18 mouse cellular contexts compared by ENCODE assay signal in the genomic region with DNA sequence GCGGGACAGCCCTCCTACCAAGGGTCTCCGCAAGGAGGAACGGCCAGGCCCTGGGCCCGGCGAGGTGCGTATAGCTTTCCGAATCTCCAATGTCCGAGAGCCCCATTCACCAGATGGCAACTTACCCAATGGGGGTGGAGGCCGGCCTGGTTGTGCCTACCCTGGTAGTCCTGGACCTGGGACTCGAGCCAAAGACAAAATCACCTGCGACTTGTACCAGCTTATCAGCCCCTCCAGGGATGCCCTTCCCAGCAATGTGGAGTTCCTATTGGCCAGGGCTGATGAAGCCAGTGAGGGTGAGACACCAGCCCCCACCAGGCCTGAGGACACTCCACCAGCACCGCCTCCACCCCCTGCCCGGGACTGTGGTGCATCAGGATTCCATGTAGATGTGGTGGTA. TPM values are rescaled to one million over a fixed set of nuclear protein-coding genes. Genes with fewer than 3 reads are reported as not detected.
"Had no signal": no experiment of that assay in that cellular context is flagged by ENCODE, and none has a peak within 500 bp of the region (broad histone marks: within the 10 kb centered on the region; RNA-seq: fewer than 3 reads in every experiment).

No protein-coding gene starts in this region.

- ATAC-seq: liver, postnatal 0 days; lung, postnatal 0 days had no signal

- H3K27ac ChIP-seq: limb, embryonic 12.5 days; limb, embryonic 15.5 days; liver, embryonic 14.5 days; macrophage had no signal

- H3K9me3 ChIP-seq: limb, embryonic 12.5 days; limb, embryonic 15.5 days; megakaryocyte, embryonic 14.5 days had no signal

- DNase-seq: kidney, adult 2 months; kidney, postnatal 10 days; kidney, postnatal 4 days; left cerebral cortex, postnatal 4 days; liver, postnatal 0 days; lung, embryonic 14.5 days; midbrain, embryonic 14.5 days; thymus, adult 18-20 months had no signal

- H3K4me3 ChIP-seq: limb, embryonic 12.5 days; limb, embryonic 15.5 days; megakaryocyte, embryonic 14.5 days had no signal

- H3K27me3 ChIP-seq: limb, embryonic 12.5 days; limb, embryonic 15.5 days; megakaryocyte, embryonic 14.5 days had no signal

- H3K4me2 ChIP-seq: limb, embryonic 12.5 days; limb, embryonic 15.5 days; liver, embryonic 11.5 days; lung, embryonic 14.5 days; midbrain, embryonic 11.5 days had no signal

- H3K9ac ChIP-seq: limb, embryonic 12.5 days; limb, embryonic 15.5 days; liver, embryonic 14.5 days; liver, postnatal 0 days; lung, embryonic 14.5 days had no signal

RNA-seq across cellular contexts. Expression of gene Gm4969, which starts 18.0 kb away (rescaled TPM):
- polyA plus RNA-seq: liver, postnatal 0 days; macrophage; small intestine, adult 2 months; spleen, adult 2 months had no signal

RNA-seq across cellular contexts. Expression of gene Gipr, which starts 29.8 kb away (rescaled TPM):
- polyA plus RNA-seq: macrophage had no signal
